Mouse (Mus musculus) left cerebral cortex, adult 2 months (tissue): Measurements from ENCODE around the gene Hoxc5. TPM values are rescaled to one million over a fixed set of nuclear protein-coding genes. Genes with fewer than 3 reads are reported as not detected.

Source experiments
- DNase-seq, 2 experiments: peaks; one replicate each; pipeline ENCODE4 v3.0.0; 2021 to 2022; ENCODE audit warnings: low spot score in 2 of 2, mixed read lengths in 1 of 2; ENCODE audit errors: extremely low spot score in 1 of 2
- H3K27ac ChIP-seq: fragments of 200-600 bp; 2 replicates; pipeline ENCODE4 v1.8.1; 2022
- H3K4me3 ChIP-seq: fragments of 200-600 bp; 2 replicates; pipeline ENCODE4 v1.8.1; 2022
- CTCF ChIP-seq: fragments of 200-600 bp; IDR thresholded peaks from 2 replicates; pipeline ENCODE4 v1.8.1; 2022; ENCODE audit warnings: antibody characterized with exemption, mild to moderate bottlenecking, moderate library complexity
- intact Hi-C: fragments of 180-260 bp; cut with DNase I; formaldehyde crosslinking; loops from one replicate; pipeline ENCODE4 v1.15.1; 2025
- total RNA-seq, 2 experiments: library from RNA; stranded (reverse); gene quantifications; 2 replicates each; pipeline ENCODE4 v1.2.3; 2021

The Hoxc5 gene
- total RNA-seq, 2 experiments from 2014 or later, result not detected

- Histone ChIP-seq H3K27ac (no peak overlapping the region), H3K4me3 (no peak overlapping the region)
- no peak for TF ChIP-seq CTCF
- no peak for DNase-seq
- intact Hi-C loops, result no loop called here
These were observed 16.4 kb upstream of the Hoxc5 start for GRCm38 (mm10) chr15:102950877-102951276.

GRCm38 (mm10) chr15:102953561-102953960, 13.7 kb upstream of the Hoxc5 start:
- Histone ChIP-seq H3K4me3 (no peak overlapping the region), H3K27ac (no peak overlapping the region)
- intact Hi-C loops, result no loop called here
- no peak for DNase-seq
- TF ChIP-seq CTCF, result no peak

GRCm38 (mm10) chr15:102954192-102955006, 12.8 kb upstream of the Hoxc5 start, which contains the start of gene Hoxc11:
Gene Hoxc11 (plus strand): TSS chr15:102954427.
- no peak for TF ChIP-seq CTCF
- DNase-seq, result no peak
- no peak within 1 kb of the TSS for H3K27ac ChIP-seq
- H3K4me3 ChIP-seq, result no peak within 1 kb of the TSS
- intact Hi-C loops, result no loop called here

GRCm38 (mm10) chr15:102955007-102955382, 12.2 kb upstream of the Hoxc5 start:
- no peak for DNase-seq
- TF ChIP-seq CTCF, result no peak
- Histone ChIP-seq H3K27ac (no peak overlapping the region), H3K4me3 (no peak overlapping the region)
- intact Hi-C loops, result no loop called here

GRCm38 (mm10) chr15:102955833-102956640, 11.2 kb upstream of the Hoxc5 start:
- no peak for TF ChIP-seq CTCF
- Histone ChIP-seq H3K4me3 (no peak overlapping the region), H3K27ac (no peak overlapping the region)
- DNase-seq, result no peak
- intact Hi-C loops, result no loop called here

GRCm38 (mm10) chr15:102956906-102957305, 10.3 kb upstream of the Hoxc5 start:
- no peak for TF ChIP-seq CTCF
- intact Hi-C loops, result no loop called here
- H3K4me3 ChIP-seq, result no peak overlapping the region
- DNase-seq, result no peak
- H3K27ac ChIP-seq, result no peak overlapping the region

- H3K4me3 ChIP-seq, result no peak overlapping the region
- no peak for TF ChIP-seq CTCF
- no peak for DNase-seq
- H3K27ac ChIP-seq, result no peak overlapping the region
- intact Hi-C loops, result loop anchor here (5.0 kb wide), 1 partner anchor 103 kb away; no protein-coding TSS in a partner anchor
These were observed 7.5 kb upstream of the Hoxc5 start for GRCm38 (mm10) chr15:102959663-102960191.

GRCm38 (mm10) chr15:102961728-102962127, 5.5 kb upstream of the Hoxc5 start:
- no peak for DNase-seq
- H3K27ac ChIP-seq, result no peak overlapping the region
- intact Hi-C loops, result loop anchor here (5.0 kb wide), 1 partner anchor 101 kb away; no protein-coding TSS in a partner anchor
- H3K4me3 ChIP-seq, result no peak overlapping the region
- TF ChIP-seq CTCF, result no peak

GRCm38 (mm10) chr15:102962492-102962891, 4.8 kb upstream of the Hoxc5 start:
- no peak for TF ChIP-seq CTCF
- H3K27ac ChIP-seq, result no peak overlapping the region
- intact Hi-C loops, result loop anchor here (5.0 kb wide), 1 partner anchor 100 kb away; no protein-coding TSS in a partner anchor
- no peak overlapping the region for H3K4me3 ChIP-seq
- DNase-seq, result no peak

- no peak for TF ChIP-seq CTCF
- no peak overlapping the region for H3K4me3 ChIP-seq
- intact Hi-C loops, result loop anchor here (5.0 kb wide), 1 partner anchor 99 kb away; no protein-coding TSS in a partner anchor
These were observed 4.0 kb upstream of the Hoxc5 start for GRCm38 (mm10) chr15:102963259-102963658.

GRCm38 (mm10) chr15:102963671-102964640, 3.3 kb upstream of the Hoxc5 start:
- intact Hi-C loops, result loop anchor here (5.0 kb wide), 1 partner anchor 98 kb away; no protein-coding TSS in a partner anchor

More at GRCm38 (mm10) chr15:102963259-102963658, 4.0 kb upstream of the Hoxc5 start:
- H3K27ac ChIP-seq, result no peak overlapping the region
- DNase-seq, result no peak

More at GRCm38 (mm10) chr15:102963671-102964640, 3.3 kb upstream of the Hoxc5 start:
- H3K4me3 ChIP-seq, result no peak overlapping the region
- TF ChIP-seq CTCF, result no peak
- no peak overlapping the region for H3K27ac ChIP-seq
- no peak for DNase-seq
